Mouse (Mus musculus): ENCODE results near the gene Larp1b.

DNA sequence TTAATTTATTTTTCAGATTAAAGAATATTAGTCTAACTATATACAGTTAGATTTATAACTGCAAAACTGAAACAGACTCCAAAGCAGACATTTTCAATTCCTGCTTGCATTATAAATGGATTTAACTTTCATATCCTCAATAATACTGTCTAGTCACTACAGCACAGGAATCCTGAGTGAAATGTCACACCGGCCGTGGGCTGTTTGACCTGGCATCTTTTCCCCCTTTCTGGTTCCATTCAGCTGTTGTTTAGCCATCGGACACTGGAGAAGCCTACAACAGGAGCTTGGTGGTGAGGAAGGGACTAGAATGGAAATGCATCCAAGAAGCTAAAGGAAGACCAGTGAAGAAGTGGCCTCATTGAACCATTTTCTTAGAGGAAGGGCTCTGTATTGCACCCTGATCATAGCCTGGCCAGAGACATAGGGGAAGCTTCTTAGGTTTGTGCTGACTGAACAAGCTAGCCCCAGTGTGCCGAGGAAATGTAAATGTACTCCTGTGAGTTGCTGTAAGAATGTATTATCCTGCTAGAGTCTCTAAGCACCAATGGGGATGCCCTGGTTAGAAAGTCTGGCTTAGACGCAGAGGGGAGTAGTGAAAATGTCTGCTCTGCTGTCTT lies 88.8 kb downstream of the Larp1b start:
- TF ChIP-seq POLR2A (IDR thresholded peaks at IDR 0.05; ENCODE audit: low read depth, low read length) (no peak), CTCF (IDR thresholded peaks at IDR 0.05; ENCODE audit: extremely low read depth, insufficient read length, insufficient replicate concordance, low read depth, low read length) (no peak)

Data from small intestine, adult 2 months (tissue).